Mouse (Mus musculus) gastrocnemius, postnatal 36 days (tissue): ENCODE measurements around the gene 1700010B08Rik. TPM values are rescaled to one million over a fixed set of nuclear protein-coding genes. Genes with fewer than 3 reads are reported as not detected.

Experiments used
- DNase-seq, 2 experiments: peaks; one replicate each; pipeline ENCODE4 v3.0.0; 2022
- intact Hi-C: fragments of 180-260 bp; cut with DNase I; formaldehyde crosslinking; loops from one replicate; pipeline ENCODE4 v1.15.1; 2025
- total RNA-seq, 2 experiments: library from RNA; stranded (reverse); gene quantifications; 2 replicates each; pipeline ENCODE4 v1.2.3; 2021

The 1700010B08Rik gene
- total RNA-seq, 2 experiments from 2014 or later: not detected

GRCm38 (mm10) chr2:173716966-173717365 is 2.2 kb upstream of the 1700010B08Rik start:
- intact Hi-C loops: no loop called here
- DNase-seq: no peak

DNA sequence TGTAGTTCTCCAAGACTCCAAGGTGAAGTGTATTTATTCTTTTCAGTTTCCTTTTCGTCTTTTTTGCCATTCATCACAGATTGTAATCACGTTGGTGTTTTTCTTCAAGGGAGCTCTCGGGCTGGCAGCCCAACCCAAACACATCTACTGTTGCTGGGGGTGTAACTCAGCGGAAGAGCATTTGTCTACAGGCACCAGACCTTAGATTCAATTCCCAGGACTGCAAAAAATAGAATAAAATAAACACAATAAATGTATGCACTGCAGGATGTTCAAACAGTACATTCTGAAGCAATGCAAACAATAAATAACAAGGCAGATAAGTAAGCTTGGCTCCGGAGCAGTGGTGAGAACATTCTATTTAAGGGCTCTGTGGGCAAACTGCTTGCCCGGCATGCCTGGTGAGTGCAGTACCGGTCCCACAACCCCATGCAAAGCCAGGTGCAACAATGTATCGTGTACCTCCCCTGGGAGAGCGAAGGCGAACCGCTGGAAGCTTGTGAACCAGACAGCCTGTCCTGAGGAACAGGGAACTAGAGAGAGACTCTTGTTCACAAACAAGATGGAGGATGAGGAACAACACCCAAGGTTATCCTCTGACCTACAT is 3.1 kb downstream of the 1700010B08Rik start:
- intact Hi-C loops: no loop called here
- DNase-seq: no peak

GRCm38 (mm10) chr2:173724382-173724781 is 5.2 kb downstream of the 1700010B08Rik start:
- intact Hi-C loops: no loop called here
- no peak for DNase-seq

GRCm38 (mm10) chr2:173724940-173725807 is 6.0 kb downstream of the 1700010B08Rik start:
- intact Hi-C loops: no loop called here
- DNase-seq: no peak

DNA sequence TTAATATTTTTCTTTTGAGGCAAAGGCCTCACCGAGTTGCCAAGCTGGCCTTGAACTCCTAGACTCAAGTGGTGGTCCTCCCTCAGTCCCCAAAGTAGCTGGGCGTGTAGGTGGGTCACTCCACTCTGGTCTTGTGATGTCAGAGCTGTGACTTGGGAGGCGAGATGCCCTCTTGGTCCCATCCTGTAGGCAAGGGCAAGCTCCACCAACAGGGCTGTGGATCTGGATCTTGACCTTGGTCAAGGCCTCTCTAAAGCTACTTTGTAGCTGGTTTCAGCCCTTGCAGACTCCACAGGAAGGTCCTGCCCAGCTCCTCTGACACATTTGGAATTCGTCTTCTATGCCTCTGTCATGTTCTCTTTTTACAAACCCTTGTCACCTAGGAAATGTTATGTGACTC is 6.6 kb downstream of the 1700010B08Rik start:
- no peak for DNase-seq
- intact Hi-C loops: no loop called here

DNA sequence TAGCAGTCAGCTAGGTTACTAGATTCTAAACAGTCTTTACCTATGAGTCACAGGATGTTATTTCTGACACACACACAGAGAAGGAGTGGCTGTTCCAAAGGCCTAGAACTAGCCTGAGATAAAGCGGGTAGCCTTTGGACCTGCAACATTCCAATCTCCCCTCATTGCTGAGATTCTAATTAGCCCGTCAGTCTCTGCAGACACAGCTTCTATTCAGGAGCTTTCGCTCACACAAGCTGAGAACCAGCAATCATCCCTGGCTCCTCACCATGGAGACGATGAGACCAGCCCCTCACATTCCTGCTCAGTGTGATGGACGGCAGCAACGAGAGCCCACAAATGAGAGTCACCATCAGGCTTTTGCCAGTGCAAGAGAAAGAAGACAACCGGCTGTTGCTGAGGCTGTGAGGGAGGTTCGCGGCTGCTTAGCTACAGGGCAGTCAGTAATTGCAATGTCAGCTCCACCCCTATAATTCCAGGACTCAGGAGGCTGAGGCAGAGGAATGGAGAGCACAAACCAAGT is 11.3 kb downstream of the 1700010B08Rik start:
- intact Hi-C loops: no loop called here
- no peak for DNase-seq

- intact Hi-C loops: no loop called here
Observed at GRCm38 (mm10) chr2:173734426-173734825, 15.2 kb downstream of the 1700010B08Rik start.

DNA sequence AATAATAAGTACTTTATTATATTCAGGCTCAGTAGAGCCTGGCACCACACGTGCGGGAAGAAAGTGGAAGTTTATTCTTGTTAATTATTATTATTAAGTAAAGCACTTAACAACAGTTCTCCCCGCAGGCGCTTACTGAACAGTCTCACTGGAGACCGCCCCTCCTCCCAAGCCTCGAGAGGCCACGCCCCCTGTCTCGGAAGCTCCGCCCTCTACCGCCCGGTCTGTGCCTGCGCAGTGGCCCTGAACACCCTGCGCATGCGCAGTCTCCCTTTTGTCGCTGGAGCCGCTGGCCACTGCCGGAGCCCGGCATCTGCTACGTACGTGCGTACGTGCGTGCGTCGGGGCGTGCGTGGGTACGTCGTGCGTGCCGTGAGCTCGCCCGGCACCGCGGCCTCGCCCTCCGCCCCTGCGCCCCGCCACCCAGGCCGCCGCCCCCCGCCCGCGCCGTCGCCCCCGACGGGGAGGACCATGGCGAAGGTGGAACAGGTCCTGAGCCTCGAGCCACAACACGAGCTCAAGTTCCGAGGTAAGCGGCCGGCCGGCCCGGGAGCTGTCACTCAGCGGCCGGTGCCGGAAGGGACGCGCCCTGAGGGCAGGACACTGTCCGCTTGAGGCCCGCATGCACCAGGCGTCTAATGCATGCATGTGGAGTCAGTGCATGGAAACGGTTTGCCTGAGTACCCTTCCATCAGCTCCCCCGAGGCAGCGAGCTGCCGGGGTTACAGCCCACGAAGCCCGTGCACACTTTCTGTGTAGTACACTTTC is 18.2 kb downstream of the 1700010B08Rik start, which contains the start of gene Vapb:
TSS of gene Vapb (plus strand) at position 290 of the 768 bp plus-strand sequence.
- DNase-seq: peak; percentile 99 to 100
- intact Hi-C loops: loop anchor here (5.0 kb wide), 1 partner anchor 75 kb away; no protein-coding TSS in a partner anchor

More at GRCm38 (mm10) chr2:173734426-173734825, 15.2 kb downstream of the 1700010B08Rik start:
- DNase-seq: no peak

DNA sequence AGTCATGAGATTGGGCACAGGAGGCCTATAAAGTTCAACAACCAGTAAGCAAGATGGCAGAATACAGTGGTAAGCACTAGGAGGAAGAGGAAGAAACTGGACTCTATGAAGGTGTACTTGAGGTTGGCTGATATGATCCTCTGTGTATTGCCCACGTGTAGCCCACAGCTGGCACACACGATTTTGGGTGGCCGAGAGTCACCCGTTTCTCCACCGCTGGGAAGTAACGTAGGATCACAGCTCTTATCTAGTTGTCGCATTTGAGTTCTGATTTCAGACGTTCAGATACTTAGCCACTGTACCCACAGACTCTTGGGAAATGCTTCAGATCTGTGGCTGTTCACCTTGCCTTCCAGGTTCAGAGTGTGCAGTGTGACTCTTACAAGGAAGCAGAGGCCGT is 19.0 kb downstream of the 1700010B08Rik start:
- intact Hi-C loops: loop anchor here (5.0 kb wide), 1 partner anchor 76 kb away; no protein-coding TSS in a partner anchor
- DNase-seq: no peak

DNA sequence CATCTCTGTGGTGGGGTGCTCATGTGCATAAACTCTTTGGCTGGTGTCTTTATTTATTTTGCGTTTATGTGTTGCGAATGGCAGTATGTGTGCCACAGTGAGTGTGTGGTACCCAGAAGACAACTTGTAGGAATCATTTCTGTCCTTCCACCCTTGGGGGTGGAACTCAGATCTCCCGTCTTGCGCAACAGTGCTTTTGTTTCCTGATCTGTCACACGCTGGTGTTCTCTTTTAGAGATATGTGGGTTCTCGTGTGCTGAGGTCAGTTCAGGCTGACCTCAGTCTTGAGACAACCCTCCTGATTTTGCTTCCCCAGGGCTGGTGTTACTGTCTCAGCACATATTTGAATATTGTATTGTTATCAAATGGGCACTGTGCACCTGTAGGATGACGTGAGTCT is 19.9 kb downstream of the 1700010B08Rik start:
- DNase-seq: no peak
- intact Hi-C loops: loop anchor here (5.0 kb wide), 1 partner anchor 77 kb away; no protein-coding TSS in a partner anchor

DNA sequence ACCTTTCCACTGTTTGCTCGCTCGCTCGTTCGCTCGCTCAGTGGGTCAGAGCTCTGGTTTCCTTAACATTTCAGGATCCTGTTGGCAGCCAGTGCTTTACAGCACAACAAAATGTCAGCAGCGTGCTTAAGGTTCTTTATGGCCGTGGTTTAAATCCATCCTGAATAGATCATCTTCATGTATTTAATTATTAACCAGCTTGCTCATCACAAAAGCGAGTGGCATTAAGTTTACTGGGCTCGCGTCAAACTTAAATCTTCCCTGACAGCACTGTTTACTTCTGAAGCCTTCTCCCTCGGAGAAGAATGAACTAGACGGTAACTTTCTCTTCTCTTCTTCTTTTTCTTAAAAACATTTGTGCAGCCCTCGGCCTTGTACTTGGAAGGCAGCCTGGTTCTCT is 22.9 kb downstream of the 1700010B08Rik start:
- no peak for DNase-seq
- intact Hi-C loops: no loop called here

- intact Hi-C loops: no loop called here
- no peak for DNase-seq
Observed at GRCm38 (mm10) chr2:173742744-173743143, 23.5 kb downstream of the 1700010B08Rik start.

GRCm38 (mm10) chr2:173744070-173744815 is 25.0 kb downstream of the 1700010B08Rik start:
- no peak for DNase-seq
- intact Hi-C loops: no loop called here

DNA sequence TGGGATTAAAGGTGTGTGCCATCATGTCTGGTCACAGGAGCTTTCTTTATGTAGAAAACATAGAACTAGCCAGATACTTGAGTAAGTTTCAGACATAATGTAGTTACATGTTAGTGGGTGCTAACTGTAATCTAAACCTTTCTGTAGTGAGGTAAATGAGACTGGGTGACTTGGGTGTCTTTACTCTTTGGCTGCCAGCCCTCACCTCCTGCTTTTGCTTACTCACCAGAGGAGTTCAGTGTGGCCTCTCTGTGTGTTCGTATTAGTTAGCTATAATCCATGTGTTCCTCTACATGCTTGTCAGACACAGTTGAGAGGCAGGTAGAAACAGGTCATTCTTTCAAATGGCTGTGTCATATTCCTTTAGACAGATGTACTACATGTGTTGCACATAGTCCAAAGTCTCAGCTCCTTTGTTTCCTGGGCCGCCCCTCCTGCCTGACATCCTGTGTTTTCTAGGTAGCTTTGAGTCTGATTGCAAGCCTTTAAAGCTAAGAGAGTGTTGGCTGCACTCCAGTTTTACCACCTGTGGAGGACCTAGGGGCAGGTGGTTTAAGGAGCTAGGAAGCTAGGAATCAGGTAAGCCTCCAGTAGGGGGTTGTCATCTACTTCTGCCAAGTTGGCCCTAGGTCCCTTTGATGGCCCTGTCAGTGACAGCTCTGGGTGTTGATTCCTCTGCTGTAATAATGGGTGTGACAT is 29.9 kb downstream of the 1700010B08Rik start:
- DNase-seq: no peak
- intact Hi-C loops: no loop called here

DNA sequence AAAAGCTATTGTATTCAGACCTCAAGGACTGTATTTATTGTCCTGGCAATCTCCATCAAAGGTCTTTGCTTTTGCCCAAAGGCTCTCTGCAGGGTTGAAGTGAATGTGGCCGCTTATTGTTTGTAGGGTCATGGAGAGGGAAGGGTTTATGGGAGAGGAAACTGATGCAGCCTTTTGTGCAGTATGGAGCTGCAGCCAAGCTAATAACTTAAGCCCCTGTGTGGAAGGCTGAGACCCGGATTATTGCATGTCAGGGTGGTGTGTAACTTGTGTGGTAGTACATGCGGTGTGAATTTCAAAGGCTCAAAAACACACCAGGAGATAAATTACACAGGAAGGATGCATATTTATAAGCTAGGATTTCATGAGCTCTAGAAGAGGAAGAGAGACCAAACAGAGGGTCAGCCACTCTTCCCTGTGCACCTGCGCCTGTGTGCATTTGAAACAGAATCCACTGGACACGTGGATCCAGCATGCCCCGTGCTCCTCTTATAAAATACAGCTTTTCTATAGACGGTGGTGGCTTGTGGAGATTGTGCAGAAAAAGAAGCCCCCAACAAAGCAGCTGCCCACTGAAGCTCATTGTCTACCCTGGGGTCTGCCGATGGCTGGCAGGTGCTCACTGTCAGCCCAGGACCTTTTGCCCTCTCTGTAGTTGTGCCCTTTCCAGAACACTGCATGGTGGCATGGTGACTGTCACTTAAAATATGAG is 36.4 kb downstream of the 1700010B08Rik start:
- intact Hi-C loops: no loop called here
- no peak for DNase-seq

GRCm38 (mm10) chr2:173757624-173758155 is 38.5 kb downstream of the 1700010B08Rik start:
- DNase-seq: no peak
- intact Hi-C loops: no loop called here

DNA sequence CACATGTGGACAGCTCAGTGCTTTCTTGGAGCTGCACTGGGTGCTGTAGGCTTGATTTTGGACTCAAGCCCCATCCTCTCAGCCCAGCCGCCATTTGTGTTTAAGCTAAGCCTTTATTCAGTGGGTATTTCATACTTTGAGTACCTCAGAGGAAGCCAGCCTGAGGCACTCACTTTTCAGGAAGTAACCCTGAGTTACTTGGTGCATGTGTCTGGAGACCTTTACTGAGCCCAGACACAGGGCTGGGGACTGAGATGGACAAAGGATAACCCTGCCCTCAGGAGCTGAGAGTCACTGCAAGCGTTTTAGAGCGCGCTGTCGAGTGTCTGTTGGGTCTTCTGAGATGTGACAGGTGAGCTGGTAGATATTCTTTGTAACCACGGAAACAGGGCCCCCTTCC is 41.4 kb downstream of the 1700010B08Rik start:
- intact Hi-C loops: no loop called here
- DNase-seq: no peak

- DNase-seq: no peak
- intact Hi-C loops: no loop called here
Observed at GRCm38 (mm10) chr2:173764629-173765028, 45.4 kb downstream of the 1700010B08Rik start.
